Mouse (Mus musculus) 3T3-L1 (cell line): ENCODE data around the gene Gm21149.
"Not testable (repeated sequence)": the region's sequence is repeated elsewhere in the genome, so short reads cannot be mapped to it uniquely, and the experiment has no call there.

Source experiments
- DNase-seq: peaks from one replicate; pipeline ENCODE4 v3.0.0-alpha.2; 2015; ENCODE audit warnings: low read depth, low spot score

The Gm21149 gene

DNA sequence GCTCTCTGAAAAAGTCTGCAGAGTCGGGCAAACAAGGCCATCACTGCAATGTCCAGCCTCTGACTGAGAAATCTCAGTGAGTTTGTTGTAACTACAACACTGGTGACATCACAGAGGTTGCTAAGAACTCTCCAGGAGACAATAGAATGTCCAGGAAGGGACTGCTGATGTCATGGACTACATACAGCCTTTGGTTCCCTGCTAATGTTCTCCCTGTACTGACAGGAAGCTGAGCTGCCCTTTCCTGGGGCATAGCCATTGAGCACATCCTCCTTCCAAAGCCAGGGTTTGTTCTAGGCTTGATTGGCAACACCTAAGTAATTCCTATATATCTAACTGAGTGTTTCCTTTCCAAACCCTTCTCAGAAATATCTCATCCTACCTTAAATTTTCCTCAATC, at the start of gene Gm21149:
Gene Gm21149 (minus strand): TSS at position 101 of the 400 bp plus-strand sequence.
- not testable (repeated sequence) for DNase-seq

DNA sequence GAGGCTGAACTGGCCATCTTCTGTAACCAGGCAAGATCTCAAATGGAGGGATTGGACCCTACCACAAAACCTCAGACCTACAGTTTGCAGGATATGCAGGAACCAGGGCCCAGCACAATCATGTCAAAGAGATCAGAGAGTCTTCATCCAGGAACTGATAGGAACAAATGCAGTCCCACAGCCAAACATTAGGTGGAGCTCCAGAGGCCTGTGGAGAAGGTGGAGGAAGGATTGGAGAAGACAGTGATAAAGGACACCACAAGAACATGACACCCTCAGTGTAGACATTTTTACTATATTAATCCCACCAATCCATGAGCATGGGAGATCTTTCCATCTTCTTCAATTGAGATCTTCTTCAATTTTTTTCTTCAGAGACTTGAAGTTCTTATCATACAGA, 46.1 kb upstream of the Gm21149 start:
- DNase-seq, result not testable (repeated sequence)

DNA sequence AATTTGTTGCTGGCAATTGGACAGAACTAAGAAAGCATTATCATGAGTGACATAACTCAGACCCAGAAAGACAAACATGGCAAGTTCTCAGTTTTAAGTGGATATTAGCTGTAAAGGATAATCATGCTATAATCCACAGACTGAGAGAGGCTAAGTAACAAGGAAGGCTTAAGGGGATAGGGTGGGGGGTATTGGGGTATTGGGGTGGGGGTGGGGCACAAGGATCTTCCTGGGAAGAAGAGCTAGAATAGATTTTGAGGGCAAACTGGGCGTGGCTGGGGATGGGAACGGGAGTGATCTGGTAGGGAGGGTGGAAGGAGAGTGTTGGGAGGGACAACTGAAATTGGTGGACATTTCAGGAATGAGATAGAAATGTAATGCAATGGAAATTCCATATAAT, 45.7 kb upstream of the Gm21149 start:
- DNase-seq, result not testable (repeated sequence)

- DNase-seq, result not testable (repeated sequence)
Observed at GRCm38 (mm10) chr5:15520418-15520817, 44.1 kb upstream of the Gm21149 start.

- DNase-seq, result not testable (repeated sequence)
Observed at GRCm38 (mm10) chr5:15517150-15517549, 40.8 kb upstream of the Gm21149 start.

DNA sequence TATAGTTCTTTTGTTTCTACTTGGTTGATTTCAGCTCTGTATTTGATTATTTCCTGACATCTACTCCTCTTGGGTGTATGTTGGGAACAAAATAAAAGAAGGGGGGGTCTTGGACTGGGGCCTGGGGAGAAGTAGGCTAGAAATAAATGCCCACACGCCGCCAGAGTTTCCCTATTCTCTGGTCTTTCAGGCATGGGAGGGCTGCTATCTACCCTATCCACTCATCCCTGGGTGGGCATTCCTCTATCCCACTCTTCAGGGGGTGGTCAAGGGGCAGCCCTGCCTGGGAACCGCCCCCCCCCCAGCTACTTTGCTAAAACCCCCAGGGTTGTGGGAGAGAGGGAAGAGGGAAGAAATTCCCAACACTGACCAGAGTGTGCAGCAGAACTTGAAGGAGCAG, 35.9 kb upstream of the Gm21149 start:
- not testable (repeated sequence) for DNase-seq

GRCm38 (mm10) chr5:15509911-15510310, 33.6 kb upstream of the Gm21149 start:
- DNase-seq, result not testable (repeated sequence)

DNA sequence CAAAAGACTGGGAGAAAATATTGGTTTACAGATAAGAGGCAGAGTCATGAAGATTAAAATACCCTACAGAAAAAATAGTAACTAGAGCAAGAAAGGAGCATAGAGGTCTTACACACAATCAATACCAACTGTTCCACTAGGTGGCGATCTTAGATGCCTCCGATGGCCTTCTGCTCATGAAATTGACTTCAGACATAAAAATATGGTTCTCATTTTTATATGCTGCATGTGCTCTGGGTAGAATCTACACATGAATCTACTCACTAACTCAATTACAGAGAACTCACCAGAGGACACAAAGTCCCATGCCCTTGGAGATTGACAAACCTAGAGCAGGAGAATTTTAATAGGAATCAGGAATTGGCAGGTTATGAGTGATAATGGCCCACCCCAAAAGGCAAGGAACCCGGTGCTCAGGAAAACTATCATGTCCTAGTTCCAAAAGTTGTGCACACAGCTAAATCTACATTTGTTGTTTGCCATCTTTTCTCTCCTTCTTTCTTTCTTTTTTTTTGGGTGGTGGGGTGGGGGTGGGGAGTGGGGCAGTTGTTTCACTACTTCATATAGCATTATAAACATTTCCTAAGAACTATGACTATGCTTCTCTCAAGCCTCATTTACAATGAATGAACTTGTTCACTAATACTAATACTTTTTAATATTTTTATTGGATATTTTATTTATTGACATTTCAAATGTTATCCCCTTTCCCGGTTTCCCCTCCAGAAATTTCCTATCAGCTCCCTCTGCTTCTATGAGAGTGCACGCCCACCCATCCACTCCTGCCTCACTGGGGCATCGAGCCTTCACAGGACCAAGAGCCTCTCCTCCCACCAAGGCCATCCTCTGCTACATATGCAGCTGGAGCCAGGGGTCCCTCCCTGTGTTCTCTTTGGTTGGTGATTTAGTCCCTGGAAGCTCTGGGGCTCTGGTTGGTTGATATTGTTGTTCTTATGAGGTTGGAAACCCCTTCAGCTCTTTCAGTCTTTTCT, 32.4 kb upstream of the Gm21149 start:
- peak; percentile 61 for DNase-seq

DNA sequence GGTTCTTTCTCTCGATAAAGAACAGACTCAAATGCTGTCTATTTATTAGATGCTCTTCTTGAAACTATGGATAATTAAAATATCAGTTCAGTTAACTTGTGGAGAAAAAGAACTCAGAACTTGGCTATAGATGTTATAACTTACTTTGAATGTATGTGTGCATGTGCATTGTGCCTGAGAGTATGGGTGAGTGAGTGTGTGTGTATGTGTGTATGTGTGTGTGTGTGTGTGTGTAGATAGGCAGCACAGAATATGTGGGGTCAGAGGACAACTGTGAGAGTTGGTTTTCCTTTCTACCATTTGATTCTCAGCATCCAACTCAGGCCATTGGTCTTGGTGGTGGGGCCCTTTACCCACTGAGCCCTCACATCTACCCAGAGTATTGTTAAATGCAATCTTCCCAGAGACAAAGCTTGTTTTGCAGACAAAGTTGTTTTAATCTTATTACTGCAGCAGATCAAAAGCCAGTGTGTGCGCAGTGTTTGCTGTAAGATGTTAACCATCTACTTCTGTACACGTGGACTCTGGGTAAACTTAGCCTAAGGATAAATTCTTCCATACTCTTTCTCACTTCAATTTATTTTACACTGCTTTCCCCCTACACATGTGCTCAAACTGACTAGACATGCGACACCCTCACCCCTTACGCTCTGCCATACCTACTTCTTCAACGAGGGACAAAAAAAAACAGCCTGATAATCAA, 31.6 kb upstream of the Gm21149 start:
- DNase-seq, result not testable (repeated sequence)

DNA sequence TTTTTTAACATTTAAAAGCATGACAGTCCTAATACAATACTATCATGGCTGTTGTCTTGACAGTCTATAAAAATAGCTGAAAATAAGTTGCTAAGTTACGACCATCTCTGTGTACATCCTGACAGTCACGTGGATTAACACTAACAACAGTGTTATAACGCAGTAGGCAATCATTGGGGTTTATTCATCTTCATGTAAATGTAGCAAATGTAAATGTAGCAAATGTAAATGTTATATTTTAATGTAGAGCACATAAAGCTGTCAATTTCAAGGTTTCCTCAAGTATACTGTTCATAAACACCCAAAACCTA, 30.9 kb upstream of the Gm21149 start:
- no peak for DNase-seq

DNA sequence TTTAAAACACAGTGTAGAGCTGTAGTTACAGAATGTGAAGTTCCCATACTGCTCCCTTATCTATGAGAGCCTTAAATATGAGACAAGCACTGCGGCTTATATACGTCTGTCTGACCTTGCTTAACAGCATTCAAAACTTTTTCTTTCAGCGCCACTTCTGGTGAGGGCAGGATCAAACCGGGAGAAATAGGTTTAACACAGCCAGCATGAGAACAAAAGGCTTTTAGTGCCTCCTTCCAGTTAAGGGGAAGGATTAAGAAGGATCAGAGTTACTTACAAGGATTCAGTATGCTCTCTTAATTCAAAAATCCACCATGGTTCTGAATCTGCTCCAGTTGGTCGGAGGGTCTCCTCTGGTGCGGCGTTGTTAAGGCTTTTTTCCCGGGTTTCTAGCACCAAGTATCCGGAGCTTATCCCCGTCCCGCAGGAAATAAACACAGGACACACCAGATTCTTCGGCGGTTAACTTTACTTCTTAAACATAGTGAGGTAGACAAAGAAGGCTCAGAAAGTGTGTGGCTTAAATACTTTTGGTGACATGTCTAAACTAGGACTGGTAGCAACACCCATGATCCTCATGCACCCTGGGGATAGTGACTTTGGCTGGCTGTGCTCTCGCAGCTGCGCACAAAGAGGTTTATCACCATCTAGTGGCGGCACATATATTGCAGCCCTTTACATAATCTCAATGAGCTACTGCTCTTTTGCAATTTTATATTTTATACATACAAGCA, 30.4 kb upstream of the Gm21149 start:
- peak; percentile 89 for DNase-seq

- DNase-seq, result not testable (repeated sequence)
Observed at GRCm38 (mm10) chr5:15498774-15499400, 22.6 kb upstream of the Gm21149 start.

DNA sequence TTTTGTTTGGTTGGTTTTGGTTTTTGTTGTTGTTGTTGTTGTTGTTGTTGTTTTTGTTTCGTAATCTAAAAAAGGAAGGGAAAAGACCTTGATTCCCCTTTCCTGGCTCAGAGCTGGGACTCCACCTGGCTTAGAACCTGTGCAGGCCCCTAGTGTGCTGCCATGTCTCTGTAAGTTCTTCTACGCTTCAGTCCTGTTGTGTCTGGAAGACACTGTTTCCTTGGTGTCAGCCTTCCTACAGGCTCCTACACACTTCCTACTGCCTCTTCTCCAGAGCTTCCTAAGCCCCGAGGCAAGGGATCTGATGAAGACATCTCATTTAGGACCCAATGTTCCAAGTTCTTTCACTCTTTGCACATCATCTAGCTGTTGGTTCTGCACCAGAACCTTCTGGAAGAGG, 22.0 kb upstream of the Gm21149 start:
- not testable (repeated sequence) for DNase-seq

DNA sequence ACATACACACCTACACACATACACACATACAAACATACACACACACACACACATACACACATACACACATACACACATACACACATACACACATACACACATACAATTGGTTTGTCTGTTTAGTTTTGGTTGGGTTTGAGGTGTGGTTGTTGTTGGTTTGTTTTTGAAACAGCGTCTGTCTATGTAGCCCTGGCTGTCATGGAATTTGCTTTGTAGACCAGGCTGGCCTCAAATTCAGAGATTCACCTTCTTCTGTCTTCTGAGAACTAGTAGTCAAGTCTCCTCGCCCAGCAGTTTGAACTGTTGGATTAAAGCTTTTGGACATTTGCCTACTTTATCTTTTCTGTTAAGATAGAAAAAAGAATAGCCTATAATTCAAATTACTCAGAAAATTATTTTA, 14.6 kb upstream of the Gm21149 start:
- not testable (repeated sequence) for DNase-seq

DNA sequence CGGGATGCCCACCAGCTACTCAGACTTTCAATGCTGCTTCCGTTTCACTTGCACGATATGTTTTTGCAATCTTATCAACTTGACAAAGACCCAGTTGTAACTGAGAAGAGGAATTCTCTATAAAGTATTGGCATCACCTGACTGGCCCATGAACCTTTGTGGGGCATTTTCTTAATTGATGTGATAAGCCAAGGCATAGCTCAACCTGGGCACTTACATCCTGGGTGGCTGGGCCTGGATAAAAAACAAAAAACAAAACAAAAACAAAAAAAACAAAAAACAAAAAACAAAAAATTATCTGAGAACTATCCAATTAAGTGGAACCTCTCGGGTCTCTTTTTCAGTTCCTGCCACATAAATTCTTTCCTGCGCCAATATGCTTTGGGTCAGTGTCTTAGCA, 12.4 kb upstream of the Gm21149 start:
- no peak for DNase-seq

- peak; percentile 49 for DNase-seq
Observed at GRCm38 (mm10) chr5:15484616-15485015, 8.3 kb upstream of the Gm21149 start.

DNA sequence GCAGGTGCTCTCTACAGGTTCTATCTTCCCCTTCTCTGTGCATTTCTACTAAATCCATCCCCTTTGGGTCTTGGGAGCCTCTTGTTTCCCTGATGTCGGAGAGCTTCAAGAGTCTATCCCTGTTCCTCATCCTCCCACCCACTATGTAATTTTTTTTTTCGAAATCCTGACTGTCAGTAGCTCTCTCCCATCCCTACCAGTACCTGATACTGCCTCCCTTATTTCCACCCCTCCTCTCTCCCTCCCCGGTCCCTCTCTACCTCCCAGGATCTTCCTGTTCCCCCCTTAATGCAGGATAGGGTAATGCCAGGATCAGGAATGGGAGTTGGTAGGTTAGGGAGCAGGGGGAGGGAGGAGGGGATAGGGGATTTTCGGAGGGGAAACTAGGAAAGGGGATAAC, 7.3 kb upstream of the Gm21149 start:
- DNase-seq, result not testable (repeated sequence)

DNA sequence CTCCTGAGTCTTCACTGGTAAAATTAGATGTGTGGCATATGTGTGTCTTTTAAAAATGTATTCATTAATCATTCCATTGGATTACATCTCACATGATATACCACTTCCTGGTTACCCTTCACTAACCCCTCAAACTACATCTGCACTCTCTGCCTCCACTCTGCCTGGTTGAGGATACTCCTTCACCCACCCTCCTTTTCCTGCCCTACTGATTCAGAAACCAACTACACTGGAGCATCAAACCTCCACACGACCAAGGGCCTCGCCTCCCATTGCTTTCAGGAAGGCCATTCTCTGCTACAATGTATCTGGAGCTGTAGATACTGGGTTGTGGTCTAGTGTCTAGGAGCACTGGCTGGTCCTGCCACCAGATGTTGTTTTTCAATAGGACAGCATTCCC, 6.5 kb upstream of the Gm21149 start:
- DNase-seq, result not testable (repeated sequence)

DNA sequence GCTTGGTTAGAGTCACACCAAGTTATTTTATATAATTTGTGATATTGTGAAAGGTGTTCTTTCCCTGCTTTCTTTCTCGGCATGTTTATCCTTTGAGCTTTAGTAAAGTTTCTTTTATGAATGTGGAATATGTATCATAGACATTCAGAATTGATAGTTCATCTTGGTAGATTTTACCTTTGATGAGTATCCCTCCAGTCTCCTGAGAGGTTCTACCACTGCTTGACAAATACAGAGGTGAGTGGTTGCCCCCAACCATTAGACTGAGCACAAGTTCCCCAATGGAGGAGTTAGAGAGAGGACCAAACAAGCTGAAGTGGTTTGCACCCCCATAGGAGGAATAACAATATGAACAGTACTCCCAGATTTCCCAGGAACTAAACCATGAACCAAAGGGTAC, 6.2 kb downstream of the Gm21149 start:
- not testable (repeated sequence) for DNase-seq

GRCm38 (mm10) chr5:15467768-15468167, 8.6 kb downstream of the Gm21149 start:
- peak; percentile 83 for DNase-seq

GRCm38 (mm10) chr5:15466218-15466617, 10.1 kb downstream of the Gm21149 start:
- DNase-seq, result not testable (repeated sequence)
